Mouse (Mus musculus) ES-E14 (cell line): Measurements from ENCODE around the gene Icam1. TPM values are rescaled to one million over a fixed set of nuclear protein-coding genes. Genes with fewer than 3 reads are reported as not detected.

Experiments used
- DNase-seq: peaks from one replicate; pipeline ENCODE4 v3.0.0-alpha.2; 2013; ENCODE audit warnings: low read depth, low spot score
- H3K27ac ChIP-seq: 2 replicates; pipeline ENCODE4 v1.5.1; 2012; ENCODE audit warnings: low read depth, mild to moderate bottlenecking, low read length, moderate library complexity, mixed read lengths; ENCODE audit not compliant: poor library complexity, insufficient read depth, severe bottlenecking
- H3K36me3 ChIP-seq: 2 replicates; pipeline ENCODE4 v1.6.1; 2012; ENCODE audit warnings: mild to moderate bottlenecking, low read length, moderate library complexity, mixed read lengths; ENCODE audit not compliant: control insufficient read depth, poor library complexity, insufficient read depth, severe bottlenecking
- H3K4me1 ChIP-seq, 2 experiments: fragments of 150-350 bp in 1 of 2; sonication (generic) in 1 of 2; 2 replicates each; pipeline ENCODE4 v1.6.1; 2012; ENCODE audit warnings: low read length in 2 of 2, mild to moderate bottlenecking in 1 of 2, mixed read lengths in 1 of 2; ENCODE audit not compliant: control insufficient read depth in 2 of 2, insufficient read depth in 2 of 2, poor library complexity in 1 of 2
- H3K4me3 ChIP-seq, 2 experiments: fragments of 150-350 bp in 1 of 2; sonication (generic) in 1 of 2; 2 replicates each; pipeline ENCODE4 v1.5.1; 2012; ENCODE audit warnings: low read length in 2 of 2, low read depth in 1 of 2, mild to moderate bottlenecking in 1 of 2, mixed read lengths in 1 of 2; ENCODE audit not compliant: insufficient read depth in 1 of 2, poor library complexity in 1 of 2, severe bottlenecking in 1 of 2
- H3K9ac ChIP-seq: 2 replicates; pipeline ENCODE4 v1.6.1; 2012; ENCODE audit warnings: low read depth, mild to moderate bottlenecking, low read length, mixed read lengths; ENCODE audit not compliant: poor library complexity, insufficient read depth, severe bottlenecking
- H3K9me3 ChIP-seq: fragments of 150-350 bp; sonication (generic); 2 replicates; pipeline ENCODE4 v1.6.1; 2012; ENCODE audit warnings: low read depth, mild to moderate bottlenecking, low read length; ENCODE audit not compliant: control insufficient read depth, insufficient read depth
- CHD2 ChIP-seq: IDR thresholded peaks from 2 replicates; pipeline ENCODE4 v1.6.1; 2014; ENCODE audit warnings: mild to moderate bottlenecking, low read depth, low read length, inconsistent platforms
- HCFC1 ChIP-seq: IDR thresholded peaks from 2 replicates; pipeline ENCODE4 v1.6.1; 2012; ENCODE audit warnings: low read length, inconsistent platforms, borderline replicate concordance; ENCODE audit not compliant: insufficient read depth
- MAFK ChIP-seq: IDR thresholded peaks from 2 replicates; pipeline ENCODE4 v1.6.1; 2014; ENCODE audit warnings: mild to moderate bottlenecking, low read depth, low read length, inconsistent platforms; ENCODE audit not compliant: insufficient read depth
- ZC3H11A ChIP-seq: IDR thresholded peaks from 2 replicates; pipeline ENCODE4 v1.6.1; 2012; ENCODE audit warnings: low read depth, mild to moderate bottlenecking, inconsistent platforms, low read length, borderline replicate concordance
- ZNF384 ChIP-seq: IDR thresholded peaks from 2 replicates; pipeline ENCODE4 v1.6.1; 2012; ENCODE audit warnings: low read depth, low read length, inconsistent platforms
- in situ Hi-C, 2 experiments: fragments of 600-800 bp; cut with MboI; formaldehyde crosslinking; loops; one replicate each; pipeline ENCODE4 v1.15.1; 2025; ENCODE audit warnings: low sequenced_read_pairs in 2 of 2, inconsistent platforms in 1 of 2; ENCODE audit not compliant: unreplicated experiment in 2 of 2
- total RNA-seq: library from RNA; depleted of rRNA; stranded (reverse); fragments of 300-350 nt; gene quantifications from 2 replicates; pipeline ENCODE4 v1.2.3, GENCODE M21; 2012

The Icam1 gene
- total RNA-seq, 1 experiment, result 153 TPM

- Histone ChIP-seq H3K36me3 (peaks cover 28% of the 10 kb centered on the region), H3K9ac (no peak overlapping the region), H3K27ac (peak overlapping the region; percentile 31; the same call in 1 of the 2 replicates), H3K4me1 (peaks cover 9 to 39% of the 10 kb centered on the region in 2 experiments; a peak in 3 of 4 replicates), H3K9me3 (no peaks in the 10 kb centered on the region), H3K4me3 (no peak overlapping the region)
- no peak for TF ChIP-seq ZNF384
- TF ChIP-seq MAFK, result no peak
- no peak for TF ChIP-seq ZC3H11A
- no peak for TF ChIP-seq HCFC1
- no peak for TF ChIP-seq CHD2
- in situ Hi-C loops, result no loop called here
- DNase-seq, result no peak
These were observed 12.0 kb downstream of the Icam1 start for GRCm38 (mm10) chr9:21027774-21028290.

- no peak for DNase-seq
- in situ Hi-C loops, result no loop called here
- Histone ChIP-seq H3K9ac (peak overlapping the region; percentile 3; the same call in 1 of the 2 replicates), H3K27ac (peak overlapping the region; percentile 23; the same call in 1 of the 2 replicates), H3K36me3 (peaks cover 28% of the 10 kb centered on the region), H3K4me3 (no peak overlapping the region), H3K4me1 (peaks cover 9 to 41% of the 10 kb centered on the region in 2 experiments; a peak in 3 of 4 replicates), H3K9me3 (no peaks in the 10 kb centered on the region)
- TF ChIP-seq HCFC1 (no peak), CHD2 (no peak), ZC3H11A (no peak), MAFK (no peak), ZNF384 (no peak)
These were observed 12.8 kb downstream of the Icam1 start for GRCm38 (mm10) chr9:21028560-21029110.

- in situ Hi-C loops, result no loop called here
- peak within 1 kb of the TSS; percentile 23 for H3K27ac ChIP-seq
- H3K9me3 ChIP-seq, result no peaks in the 10 kb centered on the region
- peaks cover 28% of the 10 kb centered on the region for H3K36me3 ChIP-seq
- peak within 1 kb of the TSS; percentile 54 to 64 for H3K4me3 ChIP-seq
- H3K4me1 ChIP-seq, result peaks cover 8 to 44% of the 10 kb centered on the region in 2 experiments
- peak within 1 kb of the TSS; percentile 73 for H3K9ac ChIP-seq
- DNase-seq, result peak; percentile 80
- TF ChIP-seq CHD2 (no peak), MAFK (no peak), HCFC1 (no peak), ZNF384 (no peak), ZC3H11A (no peak)
These were observed 13.7 kb downstream of the Icam1 start, which contains the start of gene Icam4 for GRCm38 (mm10) chr9:21029291-21030054. Icam4 (plus strand) TSS chr9:21029373.

GRCm38 (mm10) chr9:21030055-21030600 is 14.3 kb downstream of the Icam1 start:
- Histone ChIP-seq H3K36me3 (peaks cover 28% of the 10 kb centered on the region), H3K4me1 (peaks cover 8 to 48% of the 10 kb centered on the region in 2 experiments), H3K9me3 (no peaks in the 10 kb centered on the region), H3K9ac (peak overlapping the region; percentile 41), H3K27ac (peak overlapping the region; percentile 1; the same call in 1 of the 2 replicates), H3K4me3 (peak overlapping the region; percentile 28 to 39)
- TF ChIP-seq ZNF384 (no peak), CHD2 (no peak), HCFC1 (no peak), ZC3H11A (no peak), MAFK (no peak)
- DNase-seq, result no peak
- in situ Hi-C loops, result no loop called here
